Mouse (Mus musculus): Measurements from ENCODE around the gene Agbl3. TPM values are rescaled to one million over a fixed set of nuclear protein-coding genes. Genes with fewer than 3 reads are reported as not detected.

Agbl3 gene
- polyA plus RNA-seq (2017; shearing (Covaris generic)), result 1 to 10 TPM; 1.6 to 1.9 TPM

GRCm38 (mm10) chr6:34780231-34780942 is at the start of gene Agbl3:
Gene Agbl3 (plus strand): TSS chr6:34780432.

GRCm38 (mm10) chr6:34862791-34863403 is 82.7 kb downstream of the Agbl3 start, which contains the start of gene Tmem140:
Gene Tmem140 (plus strand): TSS chr6:34863146.

DNA sequence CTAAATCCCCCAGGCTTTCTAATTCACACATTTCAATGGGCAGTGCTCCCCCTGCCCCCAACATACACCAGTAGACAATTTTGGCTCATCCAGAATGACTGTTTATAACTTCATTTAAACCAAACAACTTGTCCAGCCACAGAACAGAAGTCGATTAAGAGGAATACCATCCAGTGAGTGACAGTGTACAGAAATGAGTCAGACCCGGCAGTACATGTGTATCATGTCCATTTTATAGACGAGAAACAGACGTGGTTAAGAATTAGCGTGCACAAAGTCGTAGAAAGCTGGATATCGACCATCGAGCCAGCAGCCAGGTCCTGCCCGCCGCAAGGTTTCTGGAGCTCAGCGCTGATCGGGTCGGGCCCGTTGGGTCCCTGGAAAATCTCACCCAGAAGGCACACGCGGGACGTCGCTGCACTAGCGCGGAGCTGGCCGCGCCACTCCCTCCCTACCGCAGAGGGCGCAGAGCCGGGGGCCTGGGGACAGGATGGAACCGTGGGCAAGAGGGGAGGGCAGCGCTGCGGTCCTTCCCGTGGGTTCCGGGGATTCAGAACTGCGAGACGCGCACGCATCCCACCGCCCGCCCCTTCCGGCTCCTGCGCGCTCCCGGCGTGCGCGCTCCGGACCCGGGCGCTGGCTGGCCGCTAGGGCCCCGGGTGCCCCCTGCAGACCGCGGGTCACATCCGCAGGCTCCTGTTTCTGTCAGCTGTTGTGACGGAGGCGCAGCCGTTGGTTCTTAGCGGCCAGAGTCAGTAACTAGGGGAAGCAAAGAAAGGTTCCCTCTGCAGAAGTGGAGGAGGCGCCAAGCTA is 97.5 kb downstream of the Agbl3 start, which contains the start of gene Cyren:
Cyren (minus strand) TSS at position 552 of the 813 bp plus-strand sequence.

Other genes with a start within 250 kb of the Agbl3 start
- gene Cald1, start 181.9 kb upstream of the Agbl3 start, polyA plus RNA-seq (2017; shearing (Covaris generic)), result 1 to 10 TPM; 1.9 to 6.2 TPM
- 10 to 100 TPM; 16.1 to 17.4 TPM for gene Tmem140, start 82.7 kb downstream of the Agbl3 start, polyA plus RNA-seq (2017; shearing (Covaris generic))
- 1 to 10 TPM; 9.4 to 9.7 TPM for gene Cyren, start 97.6 kb downstream of the Agbl3 start, polyA plus RNA-seq (2017; shearing (Covaris generic))
- gene Wdr91, start 130.4 kb downstream of the Agbl3 start, polyA plus RNA-seq (2017; shearing (Covaris generic)), result 10 to 100 TPM; 17.4 to 22.6 TPM
- gene Stra8, start 139.7 kb downstream of the Agbl3 start, polyA plus RNA-seq (2017; shearing (Covaris generic)), result 1 to 10 TPM in 1 of 2 experiments, under 1 TPM in 1; 0.13 to 1.2 TPM
- 1 to 10 TPM in 1 of 2 experiments, under 1 TPM in 1; 0.29 to 1.8 TPM for gene Slc23a4, start 208.0 kb downstream of the Agbl3 start, polyA plus RNA-seq (2017; shearing (Covaris generic))

Measured in inflammation-experienced regulatory T-cells (primary cell).